Comparison of ENCODE assay signal across 9 mouse cellular contexts in the genomic region with DNA sequence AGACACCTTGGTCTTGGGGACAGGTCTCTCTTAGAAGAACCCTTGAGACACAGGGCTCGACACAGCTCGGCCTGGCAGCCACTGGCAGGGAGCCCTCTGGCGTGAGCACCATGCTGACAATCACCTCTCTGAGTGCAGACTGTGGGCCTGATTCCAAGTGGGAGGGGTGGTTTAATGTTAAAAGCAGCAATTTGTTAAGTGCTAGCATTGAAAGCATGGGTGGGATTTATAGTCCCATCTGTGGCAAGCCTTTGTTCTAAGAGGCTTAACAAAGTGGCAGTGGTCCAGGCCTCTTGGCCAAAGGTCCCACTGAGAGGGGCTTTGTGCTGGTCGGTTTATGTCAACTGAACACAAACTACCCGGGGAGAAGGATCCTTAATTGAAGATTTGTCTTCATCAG. TPM values are rescaled to one million over a fixed set of nuclear protein-coding genes. Genes with fewer than 3 reads are reported as not detected.
DNase-seq lines count a peak whose midpoint lies in the region; ATAC-seq and TF ChIP-seq lines count a peak whose summit lies in the region.
"Had no signal": no experiment of that assay in that cellular context is flagged by ENCODE, and none has a peak within 500 bp of the region (broad histone marks: within the 10 kb centered on the region; RNA-seq: fewer than 3 reads in every experiment).

No protein-coding gene starts in this region.

- TF ChIP-seq CTCF in lung, postnatal 0 days (IDR thresholded peaks at IDR 0.05): no peak

- no peak for ATAC-seq in limb, embryonic 14.5 days (ENCODE audit: low FRiP score, low read depth)
- no peak for ATAC-seq in lung, postnatal 0 days

- no peaks in the 10 kb centered on the region for H3K27me3 ChIP-seq in limb, embryonic 14.5 days (ENCODE audit: control insufficient read depth, insufficient read depth, low read length)
- H3K27me3 ChIP-seq in limb, embryonic 10.5 days (ENCODE audit: low read depth, poor library complexity, severe bottlenecking): no peaks in the 10 kb centered on the region
- H3K27me3 ChIP-seq in lung, postnatal 0 days (replicated peaks; ENCODE audit: insufficient read depth, low read length): no peaks in the 10 kb centered on the region

- no peak overlapping the region for H3K9ac ChIP-seq in limb, embryonic 14.5 days (ENCODE audit: low read depth, low read length, severe bottlenecking)
- H3K9ac ChIP-seq in lung, postnatal 0 days (replicated peaks; ENCODE audit: low read depth): no peak overlapping the region
- H3K9ac ChIP-seq: heart, embryonic 12.5 days had no signal

- peak; percentile 56 to 67 for DNase-seq in frontal cortex, postnatal 10 days (ENCODE audit: low spot score in 2 of 2)
- DNase-seq in frontal cortex, postnatal 36 days (ENCODE audit: low spot score in 2 of 2): no peak
- DNase-seq in limb, embryonic 14.5 days (ENCODE audit: low spot score): peak; percentile 64
- no peak for DNase-seq in limb, embryonic 10.5 days (ENCODE audit: low spot score)
- DNase-seq in adrenal gland, adult 8-10 months: peak; percentile 55
- peak; percentile 21 for DNase-seq in lung, postnatal 0 days (ENCODE audit: low spot score)
- DNase-seq in embryo, embryonic 10 days (ENCODE audit: low spot score): no peak
- DNase-seq in thymus, postnatal 14 days: no peak

- 38% methylated on average over 5 of the region's 5 CpGs for WGBS in limb, embryonic 14.5 days
- 71% methylated on average over 5 of the region's 5 CpGs for WGBS in limb, embryonic 10.5 days
- WGBS in lung, postnatal 0 days: 22% methylated on average over 5 of the region's 5 CpGs

- H3K27ac ChIP-seq in limb, embryonic 14.5 days (replicated peaks; ENCODE audit: low read depth, low read length): no peak overlapping the region
- H3K27ac ChIP-seq in limb, embryonic 10.5 days: no peak overlapping the region
- no peak overlapping the region for H3K27ac ChIP-seq in lung, postnatal 0 days (ENCODE audit: low read length)

- TF ChIP-seq EP300 in lung, postnatal 0 days (IDR thresholded peaks at IDR 0.05): no peak

- no peak overlapping the region for H3K4me2 ChIP-seq in limb, embryonic 14.5 days (replicated peaks; ENCODE audit: low read depth, low read length, severe bottlenecking)
- H3K4me2 ChIP-seq in lung, postnatal 0 days (replicated peaks; ENCODE audit: low read depth, low read length): no peak overlapping the region
- H3K4me2 ChIP-seq: heart, embryonic 12.5 days had no signal

- no peak for TF ChIP-seq POLR2A in limb, embryonic 14.5 days (IDR thresholded peaks at IDR 0.05; ENCODE audit: borderline replicate concordance, extremely low read depth, insufficient read depth, insufficient read length)

- no peaks in the 10 kb centered on the region for H3K9me3 ChIP-seq in limb, embryonic 14.5 days (ENCODE audit: control insufficient read depth, low read length)
- no peaks in the 10 kb centered on the region for H3K9me3 ChIP-seq in limb, embryonic 10.5 days (replicated peaks)
- no peaks in the 10 kb centered on the region for H3K9me3 ChIP-seq in lung, postnatal 0 days (ENCODE audit: low read length)
- H3K9me3 ChIP-seq: heart, embryonic 12.5 days had no signal

- no peak overlapping the region for H3K4me3 ChIP-seq in limb, embryonic 14.5 days (replicated peaks; ENCODE audit: low read length)
- no peak overlapping the region for H3K4me3 ChIP-seq in limb, embryonic 10.5 days
- no peak overlapping the region for H3K4me3 ChIP-seq in lung, postnatal 0 days (ENCODE audit: low read depth, low read length)
- H3K4me3 ChIP-seq: heart, embryonic 12.5 days had no signal

- H3K4me1 ChIP-seq in limb, embryonic 14.5 days (ENCODE audit: control insufficient read depth, insufficient read depth, low read length): no peaks in the 10 kb centered on the region
- peaks cover 3% of the 10 kb centered on the region for H3K4me1 ChIP-seq in limb, embryonic 10.5 days
- no peaks in the 10 kb centered on the region for H3K4me1 ChIP-seq in lung, postnatal 0 days (ENCODE audit: insufficient read depth, low read depth, low read length)

- H3K36me3 ChIP-seq in limb, embryonic 14.5 days (ENCODE audit: control insufficient read depth, insufficient read depth, low read length): no peaks in the 10 kb centered on the region
- H3K36me3 ChIP-seq in limb, embryonic 10.5 days: no peaks in the 10 kb centered on the region
- H3K36me3 ChIP-seq in lung, postnatal 0 days (ENCODE audit: insufficient read depth, low read length): no peaks in the 10 kb centered on the region
- H3K36me3 ChIP-seq: heart, embryonic 12.5 days had no signal

RNA-seq across cellular contexts. Expression of a gene that starts 35.4 kb away (rescaled TPM):
- polyA plus RNA-seq in limb, embryonic 14.5 days (2012; rRNA removed): 174 and 207 TPM in 2 replicates
- 202 and 213 TPM in 2 replicates for polyA plus RNA-seq in limb, embryonic 14.5 days (2014; fragmentation: Nextera tagmentation; extraction: Ambion mirVana)
- 157 and 163 TPM in 2 replicates for polyA plus RNA-seq in limb, embryonic 10.5 days (2016; fragmentation: Nextera tagmentation; extraction: Ambion mirVana)
- 100 to 1,000 TPM; 147 to 165 (median 157) TPM for total RNA-seq in adrenal gland, adult 8-10 months (2022)
- polyA plus RNA-seq in lung, postnatal 0 days (2015; fragmentation: Nextera tagmentation; extraction: Ambion mirVana): 151 and 155 TPM in 2 replicates

Comparison
In these comparisons a context has a peak if more than half of its experiments do, and no peak if none do; other contexts are left out.
1. DNase-seq: peak in frontal cortex, postnatal 10 days (2 of 2), limb, embryonic 14.5 days (single experiment), adrenal gland, adult 8-10 months (single experiment) and lung, postnatal 0 days (single experiment); none in frontal cortex, postnatal 36 days (0 of 2), limb, embryonic 10.5 days (single experiment), embryo, embryonic 10 days (single experiment) and thymus, postnatal 14 days (single experiment).